Mouse (Mus musculus): ENCODE data around the gene Hist1h2ag. TPM values are rescaled to one million over a fixed set of nuclear protein-coding genes. Genes with fewer than 3 reads are reported as not detected.

Hist1h2ag gene
- polyA plus RNA-seq, 1 experiment from 2014 or later, result 11.9 TPM

DNA sequence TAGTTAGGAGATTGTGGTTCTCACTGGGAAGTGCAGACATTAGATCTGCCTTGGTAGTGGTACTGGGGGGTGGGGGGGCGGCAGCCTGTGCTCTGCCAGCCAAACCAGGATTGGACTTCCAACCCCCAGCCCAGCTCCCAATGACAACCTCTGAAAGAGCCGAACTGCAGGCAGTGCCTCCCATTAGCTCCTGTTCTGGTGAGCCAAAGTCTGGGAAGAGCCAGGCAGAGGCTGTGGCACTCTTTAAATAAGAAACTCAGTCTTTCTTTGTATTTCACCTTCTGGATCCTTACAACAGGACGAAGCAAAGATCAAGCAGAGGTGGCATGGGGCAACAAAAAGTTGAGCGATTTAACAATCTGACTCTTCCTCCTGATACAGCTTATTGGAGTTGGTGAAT, 43.6 kb downstream of the Hist1h2ag start:
- no peaks in the 10 kb centered on the region for H3K36me3 ChIP-seq
- H3K9me3 ChIP-seq, result no peaks in the 10 kb centered on the region
- H3K4me3 ChIP-seq, result no peak overlapping the region
- no peak for ATAC-seq (ENCODE audit: low FRiP score)
- no peak overlapping the region for H3K27ac ChIP-seq
- peaks cover 6% of the 10 kb centered on the region; the same call in 1 of the 2 replicates for H3K4me1 ChIP-seq (replicated peaks)
- peaks cover 98% of the 10 kb centered on the region for H3K27me3 ChIP-seq
- H3K4me2 ChIP-seq, result no peak overlapping the region
- H3K9ac ChIP-seq, result no peak overlapping the region
- WGBS, result 35% methylated on average over 4 of the region's 4 CpGs

DNA sequence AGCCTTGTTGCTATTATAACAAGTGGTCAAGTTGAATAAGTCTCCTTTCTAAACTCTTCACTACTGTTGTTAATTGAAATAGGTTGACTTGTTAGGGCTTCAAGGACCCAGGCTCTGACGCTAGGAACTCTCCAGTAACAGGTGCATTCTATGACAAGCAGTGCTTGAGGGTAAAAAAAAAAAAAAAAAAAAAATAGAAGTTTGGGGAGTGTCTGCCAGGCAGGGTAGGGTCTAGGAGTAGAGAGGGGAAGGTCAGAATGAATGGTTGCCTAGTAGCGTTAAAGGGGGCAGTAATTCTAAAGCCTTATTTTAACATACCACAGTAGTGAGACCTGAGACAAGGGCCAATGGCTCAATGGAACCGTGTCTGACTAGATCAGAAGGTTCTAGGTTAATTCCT, 44.3 kb downstream of the Hist1h2ag start:
- H3K4me1 ChIP-seq (replicated peaks), result peaks cover 6% of the 10 kb centered on the region; the same call in 1 of the 2 replicates
- peaks cover 98% of the 10 kb centered on the region for H3K27me3 ChIP-seq
- WGBS, result 28% methylated on average over 3 of the region's 3 CpGs
- ATAC-seq (ENCODE audit: low FRiP score), result no peak
- H3K27ac ChIP-seq, result no peak overlapping the region
- H3K4me3 ChIP-seq, result no peak overlapping the region
- no peak overlapping the region for H3K9ac ChIP-seq
- no peaks in the 10 kb centered on the region for H3K9me3 ChIP-seq
- no peak overlapping the region for H3K4me2 ChIP-seq
- no peaks in the 10 kb centered on the region for H3K36me3 ChIP-seq

DNA sequence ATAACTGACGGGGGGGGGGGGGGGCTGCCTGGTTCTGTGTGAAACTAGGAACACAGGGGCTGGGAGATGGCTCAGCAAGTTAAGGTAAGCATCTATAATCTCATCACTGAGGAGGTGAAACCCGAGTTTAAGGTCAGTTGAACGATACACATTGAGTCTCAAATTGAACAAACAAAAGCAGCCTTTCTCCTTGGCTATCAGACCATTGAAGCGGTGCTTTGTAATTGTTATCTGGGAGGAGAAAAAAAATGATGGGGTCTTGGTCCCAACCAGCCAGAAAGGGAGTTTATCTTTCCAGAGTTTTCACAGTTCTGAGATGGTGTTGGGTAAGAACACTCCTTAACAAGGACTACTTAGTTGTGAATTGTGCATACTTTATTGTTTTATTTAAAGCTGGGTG, 44.9 kb downstream of the Hist1h2ag start:
- Histone ChIP-seq H3K4me1 (replicated peaks) (peaks cover 6% of the 10 kb centered on the region; the same call in 1 of the 2 replicates), H3K4me2 (no peak overlapping the region), H3K36me3 (no peaks in the 10 kb centered on the region), H3K27me3 (peaks cover 96% of the 10 kb centered on the region), H3K9ac (no peak overlapping the region), H3K4me3 (no peak overlapping the region), H3K27ac (no peak overlapping the region), H3K9me3 (no peaks in the 10 kb centered on the region)
- 8% methylated on average over 4 of the region's 4 CpGs for WGBS
- ATAC-seq (ENCODE audit: low FRiP score), result no peak

DNA sequence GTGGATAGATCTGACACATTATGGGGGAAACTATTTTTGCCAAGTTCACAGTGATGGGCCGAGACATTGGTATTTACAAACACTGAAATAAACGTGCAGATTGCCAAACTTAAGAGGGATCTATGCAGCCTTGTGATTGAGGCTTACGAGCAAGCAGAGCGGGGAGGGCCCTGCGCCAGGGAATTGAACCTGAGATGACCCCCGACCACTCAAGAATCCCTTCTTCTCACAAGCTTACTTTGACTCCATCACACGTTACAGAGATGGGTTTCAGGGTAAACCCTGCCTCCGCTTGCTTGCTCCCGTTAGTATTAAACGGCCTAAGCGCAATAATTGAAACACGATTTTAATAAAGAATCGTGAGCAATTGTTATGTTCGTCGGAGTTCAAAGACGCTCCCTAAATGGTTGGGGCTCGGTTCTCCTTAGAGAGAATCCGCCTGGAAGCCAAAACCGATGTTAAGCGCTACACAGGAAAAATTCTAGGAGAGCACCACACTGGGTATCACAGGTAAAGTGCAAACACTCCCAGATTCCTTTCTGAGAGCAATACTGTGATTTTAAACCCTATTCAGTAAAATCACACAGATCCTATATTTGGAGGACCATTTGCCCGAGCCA, 45.4 kb downstream of the Hist1h2ag start:
- Histone ChIP-seq H3K4me2 (peak overlapping the region; percentile 4; the same call in 1 of the 2 replicates), H3K36me3 (no peaks in the 10 kb centered on the region), H3K27me3 (peaks cover 96% of the 10 kb centered on the region), H3K9me3 (no peaks in the 10 kb centered on the region), H3K27ac (no peak overlapping the region), H3K9ac (no peak overlapping the region), H3K4me3 (peak overlapping the region; percentile 18; the same call in 1 of the 2 replicates), H3K4me1 (replicated peaks) (peaks cover 6% of the 10 kb centered on the region; the same call in 1 of the 2 replicates)
- ATAC-seq (ENCODE audit: low FRiP score), result no peak
- 2% methylated on average over 21 of the region's 21 CpGs for whole genome bisulfite sequencing

DNA sequence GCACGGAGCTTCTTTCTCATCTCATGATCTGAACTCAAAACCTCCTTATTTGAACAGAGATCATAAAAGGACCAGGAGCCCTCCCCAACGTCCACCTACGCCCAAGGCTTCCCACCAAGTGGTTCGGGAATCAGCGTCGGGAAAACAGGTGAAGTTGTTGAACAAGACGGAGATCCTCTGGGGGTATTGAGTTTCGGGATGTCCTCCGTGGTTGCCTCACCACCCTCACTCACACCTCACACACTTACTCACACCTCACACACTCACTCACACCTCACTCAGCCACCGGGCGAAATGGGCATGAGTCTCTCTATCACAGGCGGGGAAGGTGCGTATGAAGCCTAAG, 45.9 kb downstream of the Hist1h2ag start:
- peaks cover 93% of the 10 kb centered on the region for H3K27me3 ChIP-seq
- under 1% methylated on average over 13 of the region's 13 CpGs for WGBS
- peak overlapping the region; percentile 4; the same call in 1 of the 2 replicates for H3K4me2 ChIP-seq
- no peak overlapping the region for H3K9ac ChIP-seq
- H3K4me3 ChIP-seq, result peak overlapping the region; percentile 18
- H3K27ac ChIP-seq, result no peak overlapping the region
- no peaks in the 10 kb centered on the region for H3K9me3 ChIP-seq
- peaks cover 6% of the 10 kb centered on the region; the same call in 1 of the 2 replicates for H3K4me1 ChIP-seq (replicated peaks)
- no peaks in the 10 kb centered on the region for H3K36me3 ChIP-seq
- no peak for ATAC-seq (ENCODE audit: low FRiP score)

DNA sequence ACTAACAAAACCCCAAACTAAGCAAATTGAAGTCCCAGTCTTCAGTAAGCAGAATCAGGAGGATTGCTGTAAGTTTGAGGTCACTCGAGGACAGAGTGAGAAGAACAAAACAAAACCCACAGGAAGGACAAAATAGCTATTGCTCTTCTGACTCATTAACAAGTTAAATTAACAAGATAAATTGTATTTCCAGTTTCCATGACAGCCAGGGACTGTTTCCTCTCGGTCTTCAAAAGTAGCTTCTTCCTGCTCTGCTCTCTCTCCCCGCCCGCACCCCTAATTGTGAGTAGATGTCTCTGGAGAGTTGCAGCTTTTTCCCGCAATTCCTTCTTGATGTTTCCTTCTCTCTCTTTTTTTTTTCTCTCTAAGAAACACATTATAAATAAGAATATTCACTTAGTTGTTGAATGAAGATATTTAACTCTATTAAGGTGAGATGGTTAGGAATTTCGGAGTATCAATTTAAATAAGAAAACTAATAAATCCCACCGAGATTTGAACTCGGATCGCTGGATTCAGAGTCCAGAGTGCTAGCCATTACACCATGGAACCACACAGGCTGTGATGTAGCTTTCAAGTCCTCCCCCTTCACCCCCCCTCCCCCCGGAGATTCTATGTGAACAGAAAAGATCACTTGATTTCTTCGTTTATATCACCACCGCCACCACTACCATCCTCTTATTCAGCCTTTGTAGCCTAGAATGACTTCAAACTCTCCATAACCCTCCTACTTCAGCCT, 46.5 kb downstream of the Hist1h2ag start:
- Histone ChIP-seq H3K9ac (no peak overlapping the region), H3K36me3 (no peaks in the 10 kb centered on the region), H3K4me2 (peak overlapping the region; percentile 47), H3K9me3 (no peaks in the 10 kb centered on the region), H3K4me1 (replicated peaks) (peaks cover 6% of the 10 kb centered on the region; the same call in 1 of the 2 replicates), H3K27ac (no peak overlapping the region), H3K4me3 (peak overlapping the region; percentile 18), H3K27me3 (peaks cover 93% of the 10 kb centered on the region)
- ATAC-seq (ENCODE audit: low FRiP score), result no peak
- 3% methylated on average over 12 of the region's 12 CpGs for WGBS

DNA sequence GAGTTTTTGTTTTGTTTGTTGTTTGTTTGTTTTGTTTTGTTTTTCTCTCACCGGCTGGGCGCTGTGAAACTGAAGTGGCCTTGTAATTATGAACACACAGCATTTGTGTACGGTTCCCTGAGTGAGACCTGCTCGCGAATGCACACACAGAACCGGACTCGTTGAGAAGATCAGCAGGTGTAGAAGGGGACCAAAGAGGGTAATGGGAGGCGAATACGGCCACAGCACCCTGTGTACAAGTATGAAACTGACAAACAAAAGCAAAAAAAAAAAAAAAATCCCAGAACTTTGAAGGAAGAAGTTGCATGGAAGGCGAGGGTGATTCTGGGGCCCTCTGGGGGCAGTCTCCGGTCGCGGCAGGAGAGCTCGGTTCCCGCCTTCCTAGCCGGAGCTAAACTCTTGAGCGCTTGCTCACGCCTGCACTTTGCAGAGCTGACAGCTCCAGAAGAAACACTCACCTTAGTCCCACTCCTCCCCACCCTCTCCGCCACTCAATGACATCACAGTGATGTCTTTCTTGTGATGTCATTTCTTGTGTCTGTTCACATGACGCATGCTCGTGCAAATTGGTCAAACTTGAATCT, 47.3 kb downstream of the Hist1h2ag start:
- WGBS, result under 1% methylated on average over 21 of the region's 21 CpGs
- Histone ChIP-seq H3K9ac (no peak overlapping the region), H3K4me3 (peak overlapping the region; percentile 25), H3K36me3 (no peaks in the 10 kb centered on the region), H3K27ac (no peak overlapping the region), H3K4me1 (replicated peaks) (peaks cover 6% of the 10 kb centered on the region; the same call in 1 of the 2 replicates), H3K9me3 (no peaks in the 10 kb centered on the region), H3K4me2 (peak overlapping the region; percentile 47), H3K27me3 (peaks cover 91% of the 10 kb centered on the region)
- no peak for ATAC-seq (ENCODE audit: low FRiP score)

DNA sequence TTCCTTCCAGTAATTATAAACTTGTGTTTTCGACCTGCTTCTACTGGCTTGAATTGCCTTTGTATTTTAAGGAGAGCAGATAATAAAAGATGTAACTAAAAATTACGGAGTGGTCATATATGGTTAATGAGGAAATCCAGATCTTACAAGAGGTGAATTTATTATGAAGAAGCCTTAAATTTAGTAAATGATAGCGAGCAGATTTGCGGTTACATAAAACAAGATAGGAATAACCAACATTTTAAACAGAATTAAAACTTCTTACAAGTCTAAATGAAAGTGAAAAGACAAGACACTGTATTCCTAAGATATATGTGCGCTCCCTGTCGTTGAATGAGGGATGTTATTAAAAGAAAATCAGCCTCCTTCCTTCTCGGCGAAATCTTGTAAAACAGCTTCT, 47.8 kb downstream of the Hist1h2ag start:
- H3K36me3 ChIP-seq, result no peaks in the 10 kb centered on the region
- no peak for ATAC-seq (ENCODE audit: low FRiP score)
- no peaks in the 10 kb centered on the region for H3K9me3 ChIP-seq
- WGBS, result 4% methylated on average over 8 of the region's 8 CpGs
- peak overlapping the region; percentile 47 for H3K4me2 ChIP-seq
- H3K4me1 ChIP-seq (replicated peaks), result peaks cover 6% of the 10 kb centered on the region; the same call in 1 of the 2 replicates
- H3K27me3 ChIP-seq, result peaks cover 89% of the 10 kb centered on the region
- no peak overlapping the region for H3K9ac ChIP-seq
- no peak overlapping the region for H3K27ac ChIP-seq
- H3K4me3 ChIP-seq, result peak overlapping the region; percentile 25

DNA sequence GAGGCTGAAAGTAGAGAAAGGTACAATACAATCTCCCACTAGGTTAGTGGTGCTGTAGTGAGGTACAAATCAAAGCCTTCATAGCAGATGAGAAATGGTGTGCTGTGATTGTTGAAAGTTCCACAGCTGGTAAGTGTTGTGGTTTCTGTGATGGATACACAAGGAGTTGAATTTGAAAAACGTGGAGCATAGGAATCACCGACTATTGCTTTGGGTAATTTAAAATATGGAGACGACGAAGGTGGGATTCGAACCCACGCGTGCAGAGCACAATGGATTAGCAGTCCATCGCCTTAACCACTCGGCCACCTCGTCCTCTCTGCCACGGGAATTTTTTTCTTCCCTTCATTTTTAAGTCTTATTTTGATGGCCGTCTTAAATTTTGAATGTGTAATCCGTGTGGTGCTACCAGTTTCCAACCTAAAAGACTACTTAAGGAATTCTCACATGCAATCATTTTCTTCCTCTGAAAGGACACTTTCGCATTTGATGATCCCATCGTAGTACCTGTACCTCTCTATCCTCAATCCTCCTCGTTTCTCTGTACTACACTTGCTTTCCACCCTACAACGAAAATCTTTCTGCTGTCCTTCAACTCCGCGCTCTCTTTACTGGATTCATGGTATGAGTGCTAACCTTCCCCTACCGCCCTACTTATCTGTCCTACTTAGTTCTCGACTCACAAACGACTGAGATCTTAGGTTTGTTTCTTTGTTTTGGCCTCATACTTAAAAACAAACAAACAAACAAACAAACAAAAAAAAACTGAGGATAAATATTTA, 48.6 kb downstream of the Hist1h2ag start:
- WGBS, result 1% methylated on average over 22 of the region's 22 CpGs
- H3K27me3 ChIP-seq, result peaks cover 82% of the 10 kb centered on the region

DNA sequence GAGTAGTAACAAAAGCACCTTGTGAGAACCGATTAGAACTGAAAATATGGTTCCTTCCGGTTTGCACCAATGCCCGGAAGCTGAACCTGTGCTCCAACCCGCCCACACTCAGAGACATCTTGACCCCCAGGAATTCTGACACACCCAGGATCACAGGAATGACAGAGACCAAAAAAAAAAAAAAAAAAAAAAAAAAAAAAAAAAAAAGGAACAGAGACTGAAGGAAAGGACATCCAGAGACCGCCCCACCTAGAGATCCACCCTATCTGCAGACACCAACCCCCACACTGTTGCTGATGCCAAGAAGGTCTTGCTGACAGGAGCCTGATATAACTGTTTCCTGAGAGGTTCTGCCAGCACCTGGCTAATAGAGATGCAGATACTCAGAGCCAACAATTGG, 50.2 kb downstream of the Hist1h2ag start:
- 84% methylated on average over 5 of the region's 5 CpGs for WGBS
- peaks cover 73% of the 10 kb centered on the region for H3K27me3 ChIP-seq
- ATAC-seq (ENCODE audit: low FRiP score), result no peak

More for the DNA sequence above, 48.6 kb downstream of the Hist1h2ag start:
- H3K36me3 ChIP-seq, result no peaks in the 10 kb centered on the region
- no peaks in the 10 kb centered on the region for H3K9me3 ChIP-seq
- no peak overlapping the region for H3K4me3 ChIP-seq
- H3K4me1 ChIP-seq (replicated peaks), result peaks cover 6% of the 10 kb centered on the region; the same call in 1 of the 2 replicates
- no peak overlapping the region for H3K27ac ChIP-seq
- ATAC-seq (ENCODE audit: low FRiP score), result no peak
- H3K9ac ChIP-seq, result no peak overlapping the region
- no peak overlapping the region for H3K4me2 ChIP-seq

More for the DNA sequence above, 50.2 kb downstream of the Hist1h2ag start:
- Histone ChIP-seq H3K4me3 (no peak overlapping the region), H3K4me1 (replicated peaks) (peaks cover 6% of the 10 kb centered on the region; the same call in 1 of the 2 replicates), H3K9ac (no peak overlapping the region), H3K4me2 (no peak overlapping the region), H3K36me3 (no peaks in the 10 kb centered on the region), H3K27ac (no peak overlapping the region), H3K9me3 (no peaks in the 10 kb centered on the region)

All from hindbrain, embryonic 13.5 days (tissue).